In the genomic region with DNA sequence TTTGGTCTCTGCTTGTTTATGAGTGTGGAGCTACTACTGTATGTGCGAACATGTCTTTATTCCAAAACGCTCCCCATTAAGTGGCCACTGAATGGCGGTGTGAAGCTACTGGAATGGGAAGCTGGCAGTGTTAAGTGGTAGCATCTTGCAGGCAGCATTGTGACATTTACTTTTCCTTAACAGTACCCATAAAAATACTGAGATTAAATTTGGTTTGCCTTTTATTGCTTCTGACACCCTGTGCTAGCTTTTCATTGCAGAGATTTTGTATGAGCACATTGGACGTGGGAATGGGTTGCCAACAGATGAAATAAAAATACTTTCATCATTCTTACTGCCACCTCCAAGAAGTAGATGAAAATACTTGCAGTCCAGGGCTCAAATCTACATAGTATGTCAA, we compare ENCODE assay signal across 19 mouse cellular contexts. TPM values are rescaled to one million over a fixed set of nuclear protein-coding genes. Genes with fewer than 3 reads are reported as not detected.
"Had no signal": no experiment of that assay in that cellular context is flagged by ENCODE, and none has a peak within 500 bp of the region (broad histone marks: within the 10 kb centered on the region; RNA-seq: fewer than 3 reads in every experiment).

No protein-coding gene starts in this region.

- H3K27me3 ChIP-seq: limb, embryonic 12.5 days; limb, embryonic 15.5 days; megakaryocyte, embryonic 14.5 days had no signal

- H3K4me3 ChIP-seq: limb, embryonic 12.5 days; limb, embryonic 15.5 days; megakaryocyte, embryonic 14.5 days had no signal

- DNase-seq: kidney, adult 18-20 months; kidney, adult 9 months; kidney, postnatal 14 days; kidney, postnatal 4 days; liver, postnatal 0 days; lung, embryonic 14.5 days; lung, postnatal 10 days; lung, postnatal 36 days; midbrain, embryonic 14.5 days; thymus, postnatal 36 days had no signal

- ATAC-seq: inflammation-experienced regulatory T-cells, adult 6 months; intestine, embryonic 16.5 days; liver, postnatal 0 days had no signal

- H3K4me2 ChIP-seq: limb, embryonic 12.5 days; limb, embryonic 15.5 days; liver, embryonic 11.5 days; lung, embryonic 14.5 days; midbrain, embryonic 11.5 days had no signal

- H3K27ac ChIP-seq: limb, embryonic 12.5 days; limb, embryonic 15.5 days; liver, embryonic 14.5 days; stomach, postnatal 0 days had no signal

- H3K9me3 ChIP-seq: limb, embryonic 12.5 days; limb, embryonic 15.5 days; megakaryocyte, embryonic 14.5 days had no signal

- H3K4me1 ChIP-seq: limb, embryonic 12.5 days; limb, embryonic 15.5 days; megakaryocyte, embryonic 14.5 days had no signal

- H3K36me3 ChIP-seq: limb, embryonic 12.5 days; limb, embryonic 15.5 days had no signal

- H3K9ac ChIP-seq: limb, embryonic 12.5 days; limb, embryonic 15.5 days; liver, embryonic 14.5 days; liver, postnatal 0 days; lung, embryonic 14.5 days had no signal

RNA-seq across cellular contexts. Expression of a gene that starts 27.8 kb away (rescaled TPM):
- polyA plus RNA-seq: inflammation-experienced regulatory T-cells, adult 6 months; liver, postnatal 0 days had no signal
